Mouse (Mus musculus) ES-Bruce4 (cell line): ENCODE data around the gene Clec14a.

ENCODE experiments used
- CTCF ChIP-seq: IDR thresholded peaks from one replicate; pipeline ENCODE4 v1.8.1; 2011; ENCODE audit warnings: low read depth, low read length
- POLR2A ChIP-seq: IDR thresholded peaks from one replicate; pipeline ENCODE4 v1.8.1; 2011; ENCODE audit warnings: low read length; ENCODE audit not compliant: insufficient read depth

- no peak for TF ChIP-seq POLR2A
- TF ChIP-seq CTCF = no peak
Measured at GRCm38 (mm10) chr12:58225644-58226043, 43.4 kb downstream of the Clec14a start.
